Mouse (Mus musculus) megakaryocyte, embryonic 14.5 days (primary cell): Measurements from ENCODE around the gene Adam12. TPM values are rescaled to one million over a fixed set of nuclear protein-coding genes. Genes with fewer than 3 reads are reported as not detected.
A peak's percentile ranks its signal among the peaks of the same experiment; 100 is the strongest.

ENCODE experiments used
- H3K27me3 ChIP-seq: replicated peaks from 2 replicates; pipeline ENCODE3; 2012; ENCODE audit warnings: inconsistent platforms
- H3K36me3 ChIP-seq: replicated peaks from 2 replicates; pipeline ENCODE3; 2012; ENCODE audit warnings: low read length, inconsistent platforms, mixed read lengths
- H3K4me1 ChIP-seq: 2 replicates; pipeline ENCODE4 v1.6.1; 2012; ENCODE audit warnings: inconsistent platforms
- H3K4me3 ChIP-seq: replicated peaks from 2 replicates; pipeline ENCODE3; 2012; ENCODE audit warnings: moderate library complexity, mild to moderate bottlenecking, inconsistent platforms
- H3K9me3 ChIP-seq: 2 replicates; pipeline ENCODE4 v1.6.1; 2012; ENCODE audit warnings: inconsistent platforms
- FLI1 ChIP-seq: IDR thresholded peaks from 2 replicates; pipeline ENCODE4 v1.6.1; 2012; ENCODE audit warnings: low read length, inconsistent platforms, mixed read lengths
- GATA1 ChIP-seq: IDR thresholded peaks from 3 replicates; pipeline ENCODE4 v1.6.1; 2012; ENCODE audit warnings: mixed read lengths, low read length, inconsistent platforms, borderline replicate concordance
- polyA plus RNA-seq: library from polyadenylated mRNA; stranded (reverse); fragments of >175 nt; gene quantifications from 2 replicates; pipeline ENCODE4 v1.2.3, GENCODE M21; 2012; ENCODE audit warnings: low replicate concordance; ENCODE audit not compliant: insufficient read depth

The Adam12 gene
- polyA plus RNA-seq, 1 experiment = not detected

- Histone ChIP-seq H3K4me1 (no peaks in the 10 kb centered on the region), H3K4me3 (no peak overlapping the region), H3K36me3 (no peaks in the 10 kb centered on the region), H3K9me3 (no peaks in the 10 kb centered on the region), H3K27me3 (peaks cover 33% of the 10 kb centered on the region)
- TF ChIP-seq GATA1 (no peak), FLI1 (no peak)
Measured at GRCm38 (mm10) chr7:134226231-134226630, 5.7 kb downstream of the Adam12 start.

- TF ChIP-seq GATA1 (no peak), FLI1 (no peak)
- H3K27me3 ChIP-seq = peaks cover 33% of the 10 kb centered on the region
- H3K9me3 ChIP-seq = no peaks in the 10 kb centered on the region
- H3K4me1 ChIP-seq = no peaks in the 10 kb centered on the region
- no peaks in the 10 kb centered on the region for H3K36me3 ChIP-seq
- H3K4me3 ChIP-seq = no peak overlapping the region
Measured at GRCm38 (mm10) chr7:134224741-134225612, 7.0 kb downstream of the Adam12 start.

GRCm38 (mm10) chr7:134224421-134224740 lies 7.6 kb downstream of the Adam12 start:
- H3K4me1 ChIP-seq = no peaks in the 10 kb centered on the region
- H3K4me3 ChIP-seq = no peak overlapping the region
- TF ChIP-seq FLI1 = no peak
- TF ChIP-seq GATA1 = no peak
- no peaks in the 10 kb centered on the region for H3K36me3 ChIP-seq
- H3K9me3 ChIP-seq = no peaks in the 10 kb centered on the region
- H3K27me3 ChIP-seq = peaks cover 33% of the 10 kb centered on the region

DNA sequence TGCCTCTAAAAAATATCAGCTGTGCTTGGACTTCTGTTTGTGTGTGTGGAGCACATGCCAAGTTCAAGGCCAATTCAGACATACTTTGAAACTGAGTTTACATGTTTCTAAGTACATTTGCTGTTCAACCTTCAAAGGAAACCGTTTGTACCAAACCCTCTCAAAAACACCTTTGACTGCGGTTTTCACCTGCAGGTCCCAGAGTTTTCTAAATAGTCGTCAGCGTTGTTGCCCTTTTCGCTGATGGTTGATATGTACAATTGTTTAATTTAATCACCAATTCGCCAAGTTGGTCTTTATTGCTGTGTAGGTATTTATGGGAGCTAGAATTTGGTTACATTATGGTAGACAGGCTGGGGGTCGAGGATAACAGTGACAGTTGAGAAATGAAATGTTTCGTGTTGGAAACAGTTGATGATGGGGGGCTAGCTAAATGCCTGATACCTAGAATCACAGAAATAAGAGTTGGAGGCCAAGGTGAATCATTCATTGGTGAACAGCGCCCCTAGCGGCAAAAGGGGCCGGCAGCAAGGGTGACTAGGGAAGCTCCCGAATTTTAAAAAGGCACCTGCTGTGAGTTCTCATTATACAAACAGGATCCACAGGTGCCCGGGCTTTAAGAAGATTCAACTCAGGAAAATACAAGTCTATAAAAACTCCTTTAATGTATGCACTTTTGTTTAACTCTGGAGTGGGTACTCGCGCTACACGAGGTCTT lies 8.3 kb downstream of the Adam12 start:
- Histone ChIP-seq H3K4me1 (no peaks in the 10 kb centered on the region), H3K9me3 (no peaks in the 10 kb centered on the region)

DNA sequence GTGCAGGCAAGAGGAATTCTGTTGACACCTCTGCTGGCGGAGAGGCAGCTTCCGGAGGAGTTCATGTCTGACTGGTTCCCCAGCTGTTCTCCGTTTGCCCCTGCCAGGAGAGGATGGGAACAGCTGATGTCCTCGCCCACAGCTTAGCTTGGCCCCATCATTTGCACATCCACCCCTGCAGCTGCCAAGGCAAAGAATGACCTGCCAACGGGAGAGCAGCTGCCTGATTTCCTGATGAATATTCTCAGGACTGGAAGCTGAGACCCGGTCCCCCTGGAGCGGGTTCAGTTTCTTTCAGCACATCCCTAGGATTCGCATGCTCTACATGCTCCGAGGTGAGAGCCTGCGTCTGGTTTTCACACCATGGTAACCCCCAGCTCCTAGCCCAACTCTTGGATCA lies 24.0 kb downstream of the Adam12 start:
- peaks cover 8% of the 10 kb centered on the region for H3K9me3 ChIP-seq
- TF ChIP-seq GATA1 (no peak), FLI1 (no peak)

More for the DNA sequence above, 8.3 kb downstream of the Adam12 start:
- H3K36me3 ChIP-seq = no peaks in the 10 kb centered on the region
- TF ChIP-seq GATA1 (no peak), FLI1 (no peak)
- H3K27me3 ChIP-seq = peaks cover 33% of the 10 kb centered on the region
- H3K4me3 ChIP-seq = no peak overlapping the region

GRCm38 (mm10) chr7:134193089-134193488 lies 38.9 kb downstream of the Adam12 start:
- Histone ChIP-seq H3K4me3 (peak overlapping the region; percentile 11), H3K36me3 (no peaks in the 10 kb centered on the region), H3K9me3 (peaks cover 11% of the 10 kb centered on the region), H3K27me3 (no peaks in the 10 kb centered on the region), H3K4me1 (no peaks in the 10 kb centered on the region)
- TF ChIP-seq FLI1 (no peak), GATA1 (no peak)

More for the DNA sequence above, 24.0 kb downstream of the Adam12 start:
- no peaks in the 10 kb centered on the region for H3K27me3 ChIP-seq
- no peaks in the 10 kb centered on the region for H3K4me1 ChIP-seq
- H3K36me3 ChIP-seq = no peaks in the 10 kb centered on the region
- H3K4me3 ChIP-seq = no peak overlapping the region

DNA sequence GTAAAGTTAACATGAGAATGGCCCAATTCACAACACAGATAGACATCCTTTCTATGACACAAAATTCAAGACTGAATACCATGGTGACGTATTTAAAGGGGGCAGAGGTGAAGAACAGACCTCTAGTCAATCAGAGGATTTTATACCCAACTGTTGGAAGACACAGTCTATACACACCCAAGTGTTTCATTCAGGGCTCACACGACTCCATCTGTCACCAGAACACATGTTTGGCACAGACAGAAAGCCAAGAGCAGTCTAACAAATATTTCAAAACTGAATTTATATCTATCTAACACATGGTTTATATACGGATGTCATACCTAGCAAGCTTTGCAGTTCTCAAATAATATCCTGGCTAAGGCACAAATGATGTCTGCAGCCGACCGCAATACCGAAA lies 41.8 kb downstream of the Adam12 start:
- H3K27me3 ChIP-seq = no peaks in the 10 kb centered on the region
- TF ChIP-seq FLI1 (no peak), GATA1 (no peak)

DNA sequence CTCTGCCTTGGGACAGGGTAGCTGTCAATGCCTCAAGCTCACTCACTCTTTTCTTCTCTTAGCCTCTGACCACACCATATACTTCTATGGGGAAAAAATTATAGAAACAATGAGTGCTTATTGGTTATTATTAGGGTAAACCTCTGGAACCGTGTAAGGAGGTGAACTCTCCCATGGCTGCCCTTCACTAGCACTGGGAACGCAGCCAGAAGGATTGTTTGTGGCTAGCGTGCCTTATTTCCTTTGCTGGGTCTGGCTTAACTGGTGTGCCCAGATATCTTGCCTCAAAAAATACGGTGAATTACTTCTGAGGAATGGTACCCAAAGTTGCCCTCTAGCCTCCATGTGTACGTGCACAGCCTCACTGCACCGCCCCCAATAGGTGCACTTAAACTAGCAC lies 43.4 kb downstream of the Adam12 start:
- Histone ChIP-seq H3K4me1 (no peaks in the 10 kb centered on the region), H3K27me3 (no peaks in the 10 kb centered on the region), H3K36me3 (no peaks in the 10 kb centered on the region), H3K9me3 (peaks cover 33% of the 10 kb centered on the region), H3K4me3 (no peak overlapping the region)
- no peak for TF ChIP-seq FLI1
- TF ChIP-seq GATA1 = no peak

More for the DNA sequence above, 41.8 kb downstream of the Adam12 start:
- Histone ChIP-seq H3K4me3 (no peak overlapping the region), H3K9me3 (peaks cover 27% of the 10 kb centered on the region), H3K4me1 (no peaks in the 10 kb centered on the region), H3K36me3 (no peaks in the 10 kb centered on the region)

- no peaks in the 10 kb centered on the region for H3K4me1 ChIP-seq
- no peaks in the 10 kb centered on the region for H3K36me3 ChIP-seq
- TF ChIP-seq GATA1 (no peak), FLI1 (no peak)
- no peaks in the 10 kb centered on the region for H3K27me3 ChIP-seq
- H3K4me3 ChIP-seq = no peak overlapping the region
- peaks cover 33% of the 10 kb centered on the region for H3K9me3 ChIP-seq
Measured at GRCm38 (mm10) chr7:134187946-134188345, 44.0 kb downstream of the Adam12 start.

DNA sequence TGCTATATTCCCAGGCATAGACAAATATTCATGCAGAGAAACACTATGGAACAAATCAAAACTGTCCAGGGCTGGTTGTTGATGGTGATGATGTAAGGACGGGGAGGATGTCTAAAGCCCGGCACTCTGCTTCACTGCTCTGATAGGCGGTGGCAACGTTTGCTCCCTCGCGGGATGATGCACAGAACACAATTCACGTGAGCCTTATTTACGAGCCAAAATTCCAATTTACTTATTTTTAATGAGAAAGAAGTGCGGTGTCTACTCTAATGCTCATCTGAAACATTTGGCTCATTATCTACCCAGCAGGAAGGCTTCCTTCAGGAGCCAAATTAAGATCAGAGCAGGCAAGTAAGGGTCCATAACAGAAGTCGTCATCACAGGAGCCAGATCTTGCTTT lies 45.4 kb downstream of the Adam12 start:
- TF ChIP-seq GATA1 (no peak), FLI1 (no peak)
- Histone ChIP-seq H3K36me3 (no peaks in the 10 kb centered on the region), H3K4me3 (no peak overlapping the region), H3K4me1 (no peaks in the 10 kb centered on the region), H3K9me3 (peaks cover 27% of the 10 kb centered on the region), H3K27me3 (no peaks in the 10 kb centered on the region)
